Mouse (Mus musculus): ENCODE results near the gene Casp8. TPM values are rescaled to one million over a fixed set of nuclear protein-coding genes. Genes with fewer than 3 reads are reported as not detected.
"Not testable (repeated sequence)": the region's sequence is repeated elsewhere in the genome, so short reads cannot be mapped to it uniquely, and the experiment has no call there.

The Casp8 gene
- polyA plus RNA-seq, 1 experiment, result 5.9 TPM

DNA sequence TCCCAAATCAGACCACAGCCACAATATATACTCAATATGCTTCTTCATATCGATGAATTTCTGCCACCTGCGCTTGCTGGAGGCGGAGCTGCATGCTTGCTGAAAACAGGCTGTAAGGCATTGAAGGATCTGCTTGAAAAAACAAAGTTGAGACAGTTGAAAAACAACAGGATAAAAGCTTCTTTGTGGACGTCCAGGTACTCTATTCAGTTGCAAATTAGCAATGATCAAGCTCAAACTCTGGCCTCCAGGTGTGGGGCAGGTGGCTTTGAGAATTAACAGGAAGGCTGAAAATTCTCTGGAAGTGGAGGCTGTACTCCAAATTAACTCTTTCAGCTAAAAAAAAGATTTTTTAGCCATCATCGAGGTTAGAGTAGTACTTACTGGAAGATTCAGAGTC, 32.6 kb upstream of the Casp8 start:
- peaks cover 7% of the 10 kb centered on the region for H3K36me3 ChIP-seq (ENCODE audit: control insufficient read depth, insufficient read depth)
- no peaks in the 10 kb centered on the region for H3K27me3 ChIP-seq (ENCODE audit: control insufficient read depth, insufficient read depth, insufficient read length)
- TF ChIP-seq E2F4 (IDR thresholded peaks at IDR 0.05; ENCODE audit: insufficient read depth) (no peak), TCF3 (IDR thresholded peaks at IDR 0.05; ENCODE audit: insufficient read length, low read depth) (no peak), SRF (IDR thresholded peaks at IDR 0.05; ENCODE audit: control insufficient read depth, insufficient read length, low read depth) (no peak), POLR2AphosphoS2 (IDR thresholded peaks at IDR 0.05; ENCODE audit: insufficient read length, low read depth) (no peak), REST (IDR thresholded peaks at IDR 0.05; ENCODE audit: insufficient read depth, insufficient read length) (no peak), MYOG (IDR thresholded peaks at IDR 0.05; ENCODE audit: control insufficient read depth in 1 of 3, insufficient read depth in 1 of 3, insufficient read length in 2 of 3, low read depth in 2 of 3) (no peak), CEBPB (IDR thresholded peaks at IDR 0.05; ENCODE audit: insufficient read depth, poor library complexity, severe bottlenecking) (no peak), POLR2A (IDR thresholded peaks at IDR 0.05; ENCODE audit: insufficient read length, low read depth) (no peak), MAX (IDR thresholded peaks at IDR 0.05; ENCODE audit: low read depth) (no peak)
- no peak overlapping the region for H3K4me3 ChIP-seq
- H3K79me2 ChIP-seq (ENCODE audit: control insufficient read depth, insufficient read depth), result no peaks in the 10 kb centered on the region
- H3K4me2 ChIP-seq (ENCODE audit: low read depth), result no peak overlapping the region
- H3ac ChIP-seq (ENCODE audit: control insufficient read depth, insufficient read length), result no peak overlapping the region

GRCm38 (mm10) chr1:58766446-58766845, 28.7 kb upstream of the Casp8 start:
- not testable (repeated sequence) for H3K27me3 ChIP-seq (ENCODE audit: control insufficient read depth, insufficient read depth, insufficient read length); H3ac ChIP-seq (ENCODE audit: control insufficient read depth, insufficient read length); H3K79me2 ChIP-seq (ENCODE audit: control insufficient read depth, insufficient read depth); H3K4me3 ChIP-seq; H3K4me2 ChIP-seq (ENCODE audit: low read depth); H3K36me3 ChIP-seq (ENCODE audit: control insufficient read depth, insufficient read depth)

DNA sequence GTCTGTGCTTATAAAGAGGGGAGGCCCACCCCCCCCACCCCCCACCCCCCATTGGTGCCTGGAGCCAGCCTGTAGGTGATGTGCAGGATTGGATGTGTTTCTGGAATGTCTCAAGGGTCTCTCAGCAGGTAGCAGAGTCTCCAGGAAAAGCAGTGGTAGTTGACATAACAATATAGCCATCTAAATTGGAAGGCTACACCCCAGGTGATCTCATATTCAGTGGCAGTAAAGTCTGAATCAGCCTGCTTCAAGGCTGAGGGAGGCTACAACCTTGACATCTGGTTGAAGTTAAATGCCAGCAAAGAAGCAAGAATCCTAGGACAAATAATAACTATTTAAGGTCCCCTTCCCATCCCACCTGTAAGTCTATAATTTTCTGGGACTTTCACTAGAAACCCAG, 26.0 kb upstream of the Casp8 start:
- H3K79me2 ChIP-seq (ENCODE audit: control insufficient read depth, insufficient read depth), result no peaks in the 10 kb centered on the region
- no peak overlapping the region for H3ac ChIP-seq (ENCODE audit: control insufficient read depth, insufficient read length)
- no peak overlapping the region for H3K4me2 ChIP-seq (ENCODE audit: low read depth)
- no peak for TF ChIP-seq SRF (IDR thresholded peaks at IDR 0.05; ENCODE audit: control insufficient read depth, insufficient read length, low read depth)
- no peak for TF ChIP-seq MAX (IDR thresholded peaks at IDR 0.05; ENCODE audit: low read depth)
- no peak for TF ChIP-seq E2F4 (IDR thresholded peaks at IDR 0.05; ENCODE audit: insufficient read depth)
- no peak for TF ChIP-seq MYOG (IDR thresholded peaks at IDR 0.05; ENCODE audit: control insufficient read depth in 1 of 3, insufficient read depth in 1 of 3, insufficient read length in 2 of 3, low read depth in 2 of 3)
- TF ChIP-seq CEBPB (IDR thresholded peaks at IDR 0.05; ENCODE audit: insufficient read depth, poor library complexity, severe bottlenecking), result no peak
- no peak for TF ChIP-seq MYOD1 (IDR thresholded peaks at IDR 0.05; ENCODE audit: control insufficient read depth in 1 of 3, insufficient read length in 2 of 3, low read depth in 2 of 3)
- no peak for TF ChIP-seq REST (IDR thresholded peaks at IDR 0.05; ENCODE audit: insufficient read depth, insufficient read length)
- no peak for TF ChIP-seq POLR2AphosphoS2 (IDR thresholded peaks at IDR 0.05; ENCODE audit: insufficient read length, low read depth)
- TF ChIP-seq POLR2A (IDR thresholded peaks at IDR 0.05; ENCODE audit: insufficient read length, low read depth), result no peak
- TF ChIP-seq TCF3 (IDR thresholded peaks at IDR 0.05; ENCODE audit: insufficient read length, low read depth), result no peak
- no peak for TF ChIP-seq TCF12 (IDR thresholded peaks at IDR 0.05; ENCODE audit: insufficient read depth, poor library complexity, severe bottlenecking)
- H3K36me3 ChIP-seq (ENCODE audit: control insufficient read depth, insufficient read depth), result no peaks in the 10 kb centered on the region
- no peak overlapping the region for H3K4me3 ChIP-seq
- H3K27me3 ChIP-seq (ENCODE audit: control insufficient read depth, insufficient read depth, insufficient read length), result no peaks in the 10 kb centered on the region

GRCm38 (mm10) chr1:58769701-58770100, 25.5 kb upstream of the Casp8 start:
- no peak for TF ChIP-seq SRF (IDR thresholded peaks at IDR 0.05; ENCODE audit: control insufficient read depth, insufficient read length, low read depth)
- no peak for TF ChIP-seq MYOD1 (IDR thresholded peaks at IDR 0.05; ENCODE audit: control insufficient read depth in 1 of 3, insufficient read length in 2 of 3, low read depth in 2 of 3)
- no peak for TF ChIP-seq REST (IDR thresholded peaks at IDR 0.05; ENCODE audit: insufficient read depth, insufficient read length)
- no peak for TF ChIP-seq TCF3 (IDR thresholded peaks at IDR 0.05; ENCODE audit: insufficient read length, low read depth)
- no peak for TF ChIP-seq CEBPB (IDR thresholded peaks at IDR 0.05; ENCODE audit: insufficient read depth, poor library complexity, severe bottlenecking)
- no peak for TF ChIP-seq MAX (IDR thresholded peaks at IDR 0.05; ENCODE audit: low read depth)
- TF ChIP-seq TCF12 (IDR thresholded peaks at IDR 0.05; ENCODE audit: insufficient read depth, poor library complexity, severe bottlenecking), result no peak
- TF ChIP-seq POLR2A (IDR thresholded peaks at IDR 0.05; ENCODE audit: insufficient read length, low read depth), result no peak
- no peak for TF ChIP-seq POLR2AphosphoS2 (IDR thresholded peaks at IDR 0.05; ENCODE audit: insufficient read length, low read depth)
- TF ChIP-seq E2F4 (IDR thresholded peaks at IDR 0.05; ENCODE audit: insufficient read depth), result no peak
- no peak for TF ChIP-seq USF1 (IDR thresholded peaks at IDR 0.05; ENCODE audit: low read depth)
- H3K36me3 ChIP-seq (ENCODE audit: control insufficient read depth, insufficient read depth), result no peaks in the 10 kb centered on the region
- no peak overlapping the region for H3ac ChIP-seq (ENCODE audit: control insufficient read depth, insufficient read length)
- no peaks in the 10 kb centered on the region for H3K27me3 ChIP-seq (ENCODE audit: control insufficient read depth, insufficient read depth, insufficient read length)
- no peaks in the 10 kb centered on the region for H3K79me2 ChIP-seq (ENCODE audit: control insufficient read depth, insufficient read depth)
- no peak overlapping the region for H3K4me3 ChIP-seq
- peak overlapping the region; percentile 4 for H3K4me2 ChIP-seq (ENCODE audit: low read depth)

GRCm38 (mm10) chr1:58770111-58770720, 25.0 kb upstream of the Casp8 start:
- TF ChIP-seq POLR2AphosphoS2 (IDR thresholded peaks at IDR 0.05; ENCODE audit: insufficient read length, low read depth), result no peak
- peak overlapping the region; percentile 4 for H3K4me2 ChIP-seq (ENCODE audit: low read depth)
- no peaks in the 10 kb centered on the region for H3K79me2 ChIP-seq (ENCODE audit: control insufficient read depth, insufficient read depth)
- no peak overlapping the region for H3ac ChIP-seq (ENCODE audit: control insufficient read depth, insufficient read length)
- no peaks in the 10 kb centered on the region for H3K27me3 ChIP-seq (ENCODE audit: control insufficient read depth, insufficient read depth, insufficient read length)
- H3K36me3 ChIP-seq (ENCODE audit: control insufficient read depth, insufficient read depth), result no peaks in the 10 kb centered on the region
- H3K4me3 ChIP-seq, result no peak overlapping the region

Data from myocyte (in vitro differentiated cells).